Mouse (Mus musculus) erythroblast, embryonic 14.5 days (primary cell): ENCODE data around the gene Slc15a1.

Experiments used
- GATA1 ChIP-seq: IDR thresholded peaks from 2 replicates; pipeline ENCODE4 v1.6.1; 2012; ENCODE audit warnings: low read length, inconsistent platforms, mixed read lengths
- TAL1 ChIP-seq: IDR thresholded peaks from 3 replicates; pipeline ENCODE4 v1.6.1; 2012; ENCODE audit warnings: low read length, inconsistent platforms, mixed read lengths

DNA sequence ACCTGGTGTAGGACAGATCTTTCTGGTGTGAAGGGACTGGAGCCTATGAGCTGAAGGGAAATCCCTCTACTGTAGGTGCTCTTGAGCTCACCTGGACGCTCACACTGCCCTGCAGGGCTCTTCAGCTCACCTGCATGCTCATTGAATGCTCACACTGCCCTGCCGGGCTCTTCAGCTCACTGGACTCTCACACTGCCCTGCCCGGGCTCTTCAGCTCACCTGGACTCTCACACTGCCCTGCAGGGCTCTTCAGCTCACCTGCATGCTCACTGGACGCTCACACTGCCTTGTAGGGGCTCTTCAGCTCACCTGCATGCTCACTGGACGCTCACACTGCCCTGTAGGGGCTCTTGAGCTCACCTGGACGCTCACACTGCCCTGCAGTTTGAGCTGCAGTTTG, 44.8 kb upstream of the Slc15a1 start:
- TF ChIP-seq GATA1, result no peak
- TF ChIP-seq TAL1, result no peak
